Mouse (Mus musculus) brain, embryonic 18.5 days (tissue): ENCODE data around the gene Lrig3.

Experiments
- DNase-seq: peaks from one replicate; pipeline ENCODE4 v3.0.0-alpha.2; 2012; ENCODE audit warnings: low read depth, low spot score

The Lrig3 gene

DNA sequence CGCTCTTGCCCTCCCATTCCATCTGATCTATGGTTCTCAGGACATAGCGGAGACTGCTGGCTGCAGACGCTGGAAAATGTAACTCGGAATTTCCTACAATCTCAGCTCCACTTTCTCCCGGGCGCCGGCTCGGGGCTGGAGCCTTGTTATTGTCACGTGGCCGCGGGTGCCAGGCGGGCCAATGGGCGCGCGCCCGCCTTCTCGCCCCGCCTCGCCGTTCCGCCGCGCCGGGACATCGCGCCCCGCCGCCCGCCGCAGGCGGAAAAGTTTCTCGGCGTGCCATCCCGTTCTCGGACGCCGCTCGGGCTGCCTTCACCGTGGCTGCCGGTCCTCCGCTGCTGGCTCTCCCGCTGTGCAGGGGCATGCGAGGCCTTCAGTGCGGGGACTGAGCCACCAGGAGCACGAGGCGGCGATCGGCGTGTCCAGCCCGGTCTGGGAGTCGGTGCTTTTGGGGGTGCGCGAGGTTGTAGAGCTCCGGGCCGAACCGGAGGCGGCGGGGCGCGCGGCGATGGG, at the start of gene Lrig3:
TSS of gene Lrig3 (plus strand) at position 201 of the 513 bp plus-strand sequence.
- DNase-seq = peak; percentile 32

DNA sequence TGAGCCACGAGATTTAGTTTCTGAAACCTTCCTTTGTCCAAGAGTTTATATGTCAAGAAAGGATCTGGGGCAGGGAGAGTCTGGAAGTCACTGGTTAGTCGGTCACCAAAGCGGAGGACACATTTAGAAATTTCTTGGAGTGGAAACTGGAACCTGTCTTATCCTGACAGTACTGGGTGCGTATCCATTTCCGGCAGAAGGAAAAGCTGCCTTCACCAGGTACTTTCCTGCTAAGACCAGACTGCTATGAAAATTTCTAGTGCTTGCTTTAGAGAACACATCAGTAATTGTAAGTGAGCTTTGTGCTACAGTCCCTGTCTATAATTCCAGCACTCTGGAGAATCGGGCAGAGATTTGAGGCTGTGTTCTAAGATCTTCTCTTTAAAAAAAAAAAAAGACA, 49.2 kb upstream of the Lrig3 start:
- DNase-seq = no peak

DNA sequence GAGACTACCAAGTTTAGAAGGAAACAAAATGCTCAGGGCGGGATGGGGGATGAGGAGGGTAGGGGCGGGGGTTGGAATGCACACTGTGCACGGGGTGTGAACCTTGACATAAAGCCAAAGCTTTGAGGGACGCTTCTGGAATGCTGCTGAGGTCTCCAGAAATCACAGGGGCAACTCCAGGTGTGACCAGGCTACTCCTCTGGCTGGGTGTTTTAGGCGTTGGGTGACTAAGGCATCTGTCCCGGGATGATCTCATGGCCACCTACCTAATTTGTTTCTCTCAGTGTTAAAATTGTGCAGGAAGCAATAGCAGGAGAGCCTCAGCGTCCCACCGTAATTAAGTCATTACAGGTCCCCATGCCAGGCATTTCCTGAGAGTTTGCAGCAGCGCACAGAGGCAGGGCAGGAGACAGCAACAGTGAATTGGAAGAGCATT, 48.5 kb upstream of the Lrig3 start:
- no peak for DNase-seq

DNA sequence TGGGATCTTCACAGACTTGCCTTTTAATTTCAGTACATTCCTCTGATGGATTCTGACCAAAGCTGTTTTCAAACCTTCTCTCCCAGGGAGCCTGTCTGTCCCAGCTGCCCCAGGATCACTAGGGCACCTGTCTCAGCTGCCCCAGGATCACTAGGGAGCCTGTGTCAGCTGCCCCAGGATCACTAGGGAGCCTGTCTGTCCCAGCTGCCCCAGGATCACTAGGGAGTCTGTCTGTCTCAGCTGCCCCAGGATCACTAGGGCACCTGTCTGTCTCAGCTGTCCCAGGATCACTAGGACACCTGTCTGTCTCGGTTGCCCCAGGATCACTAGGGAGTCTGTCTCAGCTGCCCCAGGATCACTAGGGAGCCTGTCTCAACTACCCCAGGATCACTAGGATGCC, 47.0 kb upstream of the Lrig3 start:
- DNase-seq = no peak

DNA sequence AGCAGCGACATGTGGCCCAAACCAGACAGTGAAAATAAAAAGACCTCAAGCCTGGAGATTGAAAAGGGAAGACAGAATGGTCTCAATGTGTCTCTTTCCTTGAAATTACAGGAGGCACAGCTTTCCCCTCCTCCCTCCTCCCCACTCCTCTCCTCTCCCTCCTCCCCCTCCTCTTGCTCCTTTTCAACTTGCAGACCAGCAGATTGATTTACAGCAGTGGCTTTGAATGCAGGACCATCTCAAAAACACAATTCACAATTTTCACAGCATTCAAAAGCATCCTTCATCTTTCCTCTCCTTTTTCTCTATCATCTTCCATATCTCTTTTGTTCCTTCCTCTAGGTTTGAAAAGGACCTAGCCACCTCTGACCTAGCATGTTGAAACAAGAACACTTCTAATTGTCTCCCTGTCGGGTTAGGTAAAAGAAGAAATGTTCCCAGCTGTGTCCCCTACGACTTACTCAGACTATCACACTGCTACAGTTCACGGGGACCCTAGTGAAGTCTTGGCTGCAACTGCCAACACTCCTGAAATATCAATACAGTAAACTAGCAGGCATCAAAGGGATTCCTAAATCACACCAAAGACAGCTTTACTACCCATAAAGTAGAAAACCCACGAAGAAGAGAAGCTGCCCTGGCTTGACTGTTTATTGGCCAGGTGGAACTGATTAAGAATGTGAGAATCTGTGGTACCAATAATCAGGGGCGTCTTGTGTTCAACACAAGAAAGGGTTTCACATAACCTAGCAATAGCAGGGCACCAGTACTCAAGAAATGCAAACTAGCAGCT, 44.1 kb upstream of the Lrig3 start:
- DNase-seq = no peak

DNA sequence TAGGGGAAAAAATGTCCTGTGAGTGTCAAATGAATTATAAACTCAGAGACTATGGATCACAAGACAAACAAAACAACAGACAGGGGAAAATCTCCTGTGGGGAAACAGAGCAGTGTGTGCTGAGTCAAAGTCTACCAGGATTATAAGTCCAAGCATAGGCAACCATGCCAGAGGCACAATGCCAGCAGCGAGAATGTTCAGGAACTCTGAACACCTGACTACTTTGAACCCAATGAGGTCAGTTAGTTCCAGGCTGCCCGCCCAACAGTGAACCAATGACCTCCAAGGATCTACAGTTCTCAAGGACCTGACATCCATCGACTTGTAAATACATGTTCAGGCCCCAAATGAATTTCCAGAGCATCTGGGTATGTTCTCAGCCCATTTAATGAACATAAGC, 36.0 kb upstream of the Lrig3 start:
- DNase-seq = no peak

DNA sequence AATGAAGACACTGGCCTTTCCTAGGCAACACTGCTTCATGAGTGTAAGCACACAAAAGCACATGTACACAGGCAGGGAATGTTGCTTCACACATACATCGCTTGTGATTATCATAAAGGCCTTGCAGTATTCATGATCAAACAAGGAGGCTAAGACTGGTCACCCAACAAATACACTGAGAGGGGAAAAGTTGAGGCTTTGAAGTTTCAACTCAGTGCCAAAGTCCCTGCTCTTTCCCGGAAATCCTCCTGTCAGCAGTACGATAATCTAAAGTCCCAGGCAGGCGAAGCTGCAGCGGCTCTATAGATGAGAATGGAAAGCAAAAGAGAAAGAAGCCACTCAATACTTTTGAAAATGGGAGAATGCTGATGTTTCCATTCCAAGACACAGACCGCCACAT, 32.6 kb upstream of the Lrig3 start:
- no peak for DNase-seq

DNA sequence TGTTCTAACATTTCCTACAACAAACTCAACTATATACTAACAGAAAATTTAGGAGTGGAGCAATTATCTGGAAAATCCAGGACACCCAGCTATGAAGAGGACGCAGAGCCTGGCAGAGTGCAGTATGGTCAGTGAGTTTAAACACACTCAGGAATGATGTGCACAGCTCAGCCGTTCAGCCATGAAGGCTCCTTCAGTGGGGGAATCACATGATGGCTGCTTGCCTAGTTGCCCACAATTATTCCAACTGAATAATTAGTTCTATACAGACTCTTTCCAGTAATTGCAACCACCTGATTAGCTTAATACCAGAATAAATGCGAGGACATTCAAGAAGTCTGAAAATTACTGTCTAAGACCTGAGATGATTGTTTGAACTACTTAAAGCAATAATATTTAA, 31.9 kb upstream of the Lrig3 start:
- no peak for DNase-seq

DNA sequence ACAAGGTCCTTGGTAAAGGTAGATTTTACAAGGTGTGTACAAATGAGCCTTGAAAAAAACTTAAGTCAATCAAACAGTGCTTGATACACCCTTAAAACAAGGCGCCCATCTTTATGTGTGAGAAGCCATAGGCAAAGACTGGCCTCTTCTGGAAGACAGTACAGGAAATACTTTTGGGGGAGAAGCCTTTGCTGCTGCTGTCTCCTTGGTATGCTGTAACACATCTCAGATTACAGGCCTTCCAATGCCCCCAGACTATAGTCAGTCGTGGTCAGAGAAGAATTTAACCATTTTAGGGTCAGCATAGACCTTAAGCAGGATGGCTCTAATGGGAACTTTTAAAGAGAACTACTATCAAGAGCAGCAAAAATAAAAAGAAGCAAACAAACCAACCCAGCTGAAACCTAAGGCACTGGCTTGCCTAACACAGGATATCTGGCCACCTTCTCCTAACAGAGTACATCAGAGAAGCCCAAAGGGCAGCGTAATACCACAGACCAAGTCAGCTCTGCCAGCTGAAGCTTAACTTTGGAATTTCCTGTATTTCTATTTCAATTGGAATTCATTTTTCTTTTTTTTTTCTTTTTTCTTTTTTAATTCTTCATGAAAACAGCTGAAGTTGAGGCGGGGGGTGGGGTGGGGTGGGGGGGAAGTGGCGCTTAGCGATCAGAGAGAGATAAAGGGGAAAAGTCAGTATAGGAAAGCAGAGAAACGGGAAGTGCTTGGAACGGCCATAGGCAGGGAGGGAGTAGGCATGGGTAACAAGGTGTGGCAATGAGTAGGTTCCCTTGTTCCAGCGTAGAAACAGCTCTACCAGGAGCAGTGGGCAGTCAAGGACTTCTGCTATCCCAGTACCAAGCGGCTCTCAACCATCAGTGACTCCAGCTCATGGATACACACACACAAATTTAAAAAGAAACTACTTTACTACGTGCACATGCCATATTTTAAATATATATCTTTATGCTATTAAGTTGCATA, 28.2 kb upstream of the Lrig3 start:
- no peak for DNase-seq

DNA sequence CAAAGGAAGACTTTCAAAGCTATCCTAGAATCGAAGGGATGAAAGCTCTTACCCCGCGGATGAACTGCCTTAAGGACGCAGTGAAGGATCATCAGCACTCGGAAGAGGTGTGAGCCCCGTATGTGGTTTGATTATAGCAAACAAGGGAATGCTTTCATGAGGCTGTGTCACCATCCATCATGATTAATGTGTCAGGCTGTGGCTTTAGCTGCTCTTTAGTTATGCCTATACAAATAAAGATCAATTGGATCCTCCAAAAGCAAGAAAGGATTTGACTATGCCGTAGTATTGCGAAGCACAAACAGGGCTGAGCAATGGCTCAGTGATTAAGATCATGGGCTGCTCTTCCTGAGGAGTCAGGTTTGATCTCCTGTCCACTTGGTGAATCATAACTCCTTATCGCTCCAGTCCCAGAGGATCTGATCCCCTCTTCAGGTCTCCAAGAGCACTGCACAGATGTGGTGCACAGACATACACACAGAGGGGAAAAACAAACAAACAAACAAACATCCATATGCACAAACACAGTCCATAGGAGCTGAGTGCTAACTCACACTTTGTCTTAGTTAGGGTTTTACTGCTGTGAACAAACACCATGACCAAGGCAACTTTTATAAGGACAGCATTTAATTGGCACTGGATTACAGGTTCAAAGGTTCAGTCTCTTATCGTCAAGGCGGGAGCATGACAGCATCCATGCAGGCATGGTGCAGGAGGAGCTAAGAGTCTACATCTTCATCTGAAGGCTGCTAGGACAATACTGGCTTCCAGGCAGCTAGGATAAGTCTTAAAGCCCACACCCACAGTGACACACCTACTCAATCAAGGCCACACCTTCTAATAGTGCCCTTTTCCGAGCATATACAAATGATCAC, 27.2 kb upstream of the Lrig3 start:
- DNase-seq = no peak

DNA sequence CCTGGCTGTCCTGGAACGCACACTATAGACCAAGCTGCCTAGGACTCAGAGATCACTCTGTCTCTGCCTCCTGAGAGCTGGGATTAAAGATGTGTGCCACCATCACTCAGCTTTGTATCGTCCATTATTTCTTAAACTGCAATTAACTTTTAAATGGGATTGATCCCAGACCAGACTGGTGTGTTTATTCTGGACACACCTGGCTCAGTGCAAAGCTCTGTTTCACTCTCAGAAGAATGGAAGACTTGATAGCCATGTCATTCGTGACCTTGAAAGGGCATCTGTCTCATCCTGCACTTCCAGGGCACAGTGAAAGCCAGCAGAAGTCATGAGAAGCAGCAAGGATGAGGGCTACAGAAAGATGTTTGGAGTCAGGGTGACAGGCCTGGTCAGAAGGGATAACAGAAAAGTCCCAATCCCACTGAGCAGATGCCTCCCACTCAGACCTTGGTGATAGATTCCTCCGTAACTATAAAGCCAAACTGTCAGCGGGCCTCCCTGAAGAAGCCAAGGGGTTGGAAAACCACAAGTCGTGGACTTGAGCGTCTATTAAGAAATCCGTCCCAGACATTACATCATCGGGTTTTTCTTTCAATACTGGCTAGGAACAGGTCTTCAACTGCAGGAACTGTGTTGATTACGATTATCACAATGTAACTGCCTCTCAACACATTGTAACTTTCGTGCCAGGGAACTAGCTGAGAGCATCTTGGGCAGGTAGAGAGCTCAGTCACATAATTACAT, 25.5 kb upstream of the Lrig3 start:
- DNase-seq = no peak

DNA sequence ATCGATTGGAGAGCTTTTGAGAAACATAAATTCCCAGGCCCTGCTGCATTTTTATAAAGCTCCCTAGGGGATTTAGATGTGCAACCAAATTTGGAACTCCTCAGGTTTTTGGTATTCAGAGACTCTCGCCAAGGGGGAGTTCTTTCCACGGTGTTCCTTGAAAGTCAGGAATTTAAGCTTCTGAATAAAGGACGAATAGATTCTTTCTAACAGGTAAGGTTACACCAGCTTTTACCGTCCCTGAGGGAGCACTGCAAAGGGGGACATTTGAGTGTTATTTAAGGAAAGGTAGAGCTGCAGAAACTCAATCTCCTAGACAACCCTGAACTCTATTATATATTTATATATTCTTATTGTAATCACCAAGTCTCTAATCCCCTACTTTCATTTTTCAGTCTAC, 22.9 kb upstream of the Lrig3 start:
- no peak for DNase-seq

DNA sequence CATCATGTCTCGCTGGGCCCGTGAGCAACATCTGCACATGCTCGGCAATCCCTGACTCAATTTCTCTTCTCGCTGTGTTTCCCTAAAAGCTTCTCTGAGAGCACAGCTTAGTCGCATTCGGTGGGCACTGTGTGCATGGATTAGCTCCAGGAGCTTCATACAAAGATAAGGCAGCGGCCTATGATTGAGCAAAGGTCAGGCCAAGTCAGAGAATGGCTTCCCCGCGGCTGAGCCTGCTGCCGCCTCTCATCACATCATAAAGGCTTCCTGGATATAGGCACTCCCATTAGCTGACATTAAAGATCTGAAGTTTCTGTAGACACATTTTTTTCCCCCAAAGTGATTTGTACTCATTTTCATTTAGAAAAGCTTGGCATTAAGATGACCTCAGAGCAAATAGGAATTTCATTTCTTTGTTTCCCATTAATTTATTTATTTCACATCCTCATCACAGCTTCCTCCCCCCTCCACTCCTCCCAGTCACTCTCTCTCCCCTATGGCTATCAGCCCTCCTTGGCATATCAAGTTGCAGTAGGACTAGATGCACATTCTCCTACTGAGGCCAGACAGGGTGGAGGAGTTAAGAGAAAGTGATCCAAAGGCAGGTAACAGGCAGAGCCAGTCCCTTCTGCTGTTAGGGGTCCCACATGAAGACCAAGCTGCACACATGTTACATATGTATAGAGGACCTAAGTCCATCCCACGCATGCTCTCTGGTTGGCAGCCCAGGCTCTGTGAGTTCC, 21.0 kb upstream of the Lrig3 start:
- DNase-seq = no peak

DNA sequence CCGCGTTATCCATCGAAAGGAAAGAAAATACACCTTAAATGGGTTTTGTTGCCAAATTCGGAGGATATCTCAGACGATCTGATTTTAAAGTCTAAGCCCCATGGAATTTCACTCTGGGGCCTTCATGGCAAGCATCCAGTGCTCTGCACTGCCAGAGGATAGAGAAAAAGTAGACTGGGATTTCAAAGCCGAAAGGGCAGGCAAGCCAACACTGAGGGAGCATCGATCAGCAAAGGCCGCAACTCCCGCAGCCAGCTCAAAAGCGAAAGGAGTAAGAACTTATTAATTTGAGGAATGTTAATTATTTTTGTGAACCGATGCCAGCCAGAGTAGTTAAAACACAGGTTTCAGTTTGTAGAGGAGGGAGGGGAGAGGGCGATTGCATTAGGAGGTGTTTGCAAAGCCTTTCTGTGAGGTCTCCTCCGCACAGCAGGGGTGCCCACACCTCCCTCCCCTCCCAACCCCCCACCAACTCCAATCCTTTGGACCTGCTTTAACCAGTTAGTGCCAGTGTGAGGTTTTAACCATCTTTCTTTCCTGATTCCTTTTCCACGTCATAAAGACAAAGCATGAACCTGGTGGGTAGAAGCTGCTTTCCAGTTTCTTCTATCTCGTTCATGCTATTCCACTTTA, 17.0 kb upstream of the Lrig3 start:
- DNase-seq = no peak

DNA sequence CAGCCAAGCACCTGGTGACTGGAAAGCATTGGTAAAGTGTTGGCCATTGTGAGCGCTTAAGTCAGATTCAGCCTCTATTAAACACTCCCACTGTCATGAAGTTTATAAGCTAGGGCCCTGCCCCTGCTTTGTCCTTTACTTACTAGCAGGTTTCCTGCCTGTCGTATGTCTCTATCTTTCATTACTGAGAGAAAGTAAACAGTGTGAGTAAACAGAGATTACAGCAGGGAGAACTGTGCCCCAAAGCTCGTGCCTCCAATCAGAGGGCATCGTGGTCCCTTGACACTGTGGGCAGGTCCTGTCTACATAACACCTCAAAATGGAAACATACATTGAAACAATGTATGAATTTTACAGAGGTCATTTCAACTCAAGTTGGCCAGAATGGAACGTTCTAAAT, 14.3 kb upstream of the Lrig3 start:
- no peak for DNase-seq

DNA sequence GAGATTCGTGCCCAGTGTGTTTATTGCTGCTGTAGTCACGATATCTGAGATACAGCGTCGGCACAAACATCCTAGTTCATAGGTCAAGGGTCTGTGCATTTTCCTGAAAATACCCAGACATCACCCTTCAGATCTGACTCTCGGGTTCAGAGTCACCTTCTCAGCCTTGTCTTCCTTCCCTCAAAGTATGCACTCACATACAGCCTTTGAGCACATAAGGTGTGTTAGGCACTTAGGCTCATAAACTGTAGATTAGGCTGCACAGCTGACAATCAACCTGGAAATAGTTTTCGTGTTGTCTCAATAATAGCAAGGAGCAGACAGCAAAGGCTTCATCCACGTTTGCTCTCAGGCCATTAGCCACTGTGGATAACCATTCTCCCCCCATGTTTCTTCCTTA, 11.6 kb upstream of the Lrig3 start:
- no peak for DNase-seq

DNA sequence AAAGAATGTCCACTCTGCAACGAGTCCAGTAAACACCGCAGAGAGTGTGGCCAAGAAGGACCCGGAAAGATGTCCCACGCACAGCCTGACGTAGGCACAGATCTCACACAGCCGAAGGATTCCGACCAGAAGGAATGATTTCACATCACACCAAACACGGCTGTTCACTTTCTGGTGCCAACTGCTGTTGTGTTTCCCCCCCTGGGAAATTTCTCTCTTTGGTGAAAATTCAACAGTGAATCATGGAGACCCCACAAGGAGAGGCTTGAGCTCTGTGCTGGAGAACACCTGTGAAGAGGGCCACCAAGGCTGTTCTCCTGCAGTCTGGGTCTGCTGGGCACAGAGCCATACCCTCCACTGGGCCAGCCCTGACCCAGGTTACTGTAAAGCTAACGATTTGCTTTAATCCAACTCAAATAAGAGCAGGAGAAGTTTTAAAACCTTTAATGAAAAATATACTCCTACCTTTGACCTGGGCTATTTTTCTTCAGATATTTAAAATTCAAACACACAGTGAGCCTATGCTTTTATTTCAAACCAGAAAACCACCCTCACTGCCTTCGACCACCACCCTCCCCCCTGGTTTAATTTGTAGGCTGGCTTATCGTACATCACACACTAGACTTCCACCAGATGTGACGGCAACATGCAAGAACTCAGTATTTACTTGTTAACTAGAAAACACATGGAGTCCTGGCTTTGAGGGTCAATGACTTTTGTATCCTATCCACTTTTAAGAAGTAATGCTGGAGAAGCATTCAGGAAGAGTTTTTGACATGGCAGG, 11.0 kb upstream of the Lrig3 start:
- DNase-seq = no peak

DNA sequence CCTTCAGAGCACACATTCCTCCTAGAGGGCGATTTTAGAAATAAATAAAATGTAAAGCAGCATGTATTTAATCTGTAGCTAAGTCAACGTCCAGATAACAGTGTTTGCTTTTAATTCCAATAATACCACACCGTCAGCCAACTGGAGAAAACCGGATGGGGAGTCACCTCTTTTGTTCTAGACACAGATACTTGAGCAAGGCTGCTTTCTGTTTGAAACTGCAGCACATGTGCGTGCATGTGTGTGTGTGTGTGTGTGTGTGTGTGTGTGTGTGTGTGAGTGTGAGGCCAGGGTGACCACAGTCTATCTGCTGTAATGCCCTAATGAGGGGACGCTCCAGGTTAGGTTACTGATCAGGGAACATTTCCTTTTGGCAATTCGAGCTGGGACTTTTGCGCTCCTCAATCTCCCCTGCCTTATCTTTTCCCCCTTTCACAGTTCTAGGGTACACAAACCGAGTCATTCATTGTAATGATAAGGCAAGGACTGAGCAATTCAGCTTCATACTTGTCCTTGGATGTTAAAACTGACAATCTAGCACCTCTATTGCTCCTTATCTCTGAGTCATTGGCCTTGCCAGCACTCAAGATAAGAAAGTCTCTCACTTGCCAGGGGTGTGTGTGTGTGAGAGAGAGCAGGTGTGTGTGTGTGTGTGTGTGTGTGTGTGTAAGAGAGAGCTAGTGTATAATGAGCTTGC, 4.4 kb upstream of the Lrig3 start:
- DNase-seq = no peak
